Mouse (Mus musculus) ovary, postnatal 36 days (tissue): ENCODE data around the gene Hikeshi.

Source experiments
- DNase-seq: peaks from one replicate; pipeline ENCODE4 v3.0.0; 2022; ENCODE audit warnings: low spot score, mixed read lengths

The Hikeshi gene

DNA sequence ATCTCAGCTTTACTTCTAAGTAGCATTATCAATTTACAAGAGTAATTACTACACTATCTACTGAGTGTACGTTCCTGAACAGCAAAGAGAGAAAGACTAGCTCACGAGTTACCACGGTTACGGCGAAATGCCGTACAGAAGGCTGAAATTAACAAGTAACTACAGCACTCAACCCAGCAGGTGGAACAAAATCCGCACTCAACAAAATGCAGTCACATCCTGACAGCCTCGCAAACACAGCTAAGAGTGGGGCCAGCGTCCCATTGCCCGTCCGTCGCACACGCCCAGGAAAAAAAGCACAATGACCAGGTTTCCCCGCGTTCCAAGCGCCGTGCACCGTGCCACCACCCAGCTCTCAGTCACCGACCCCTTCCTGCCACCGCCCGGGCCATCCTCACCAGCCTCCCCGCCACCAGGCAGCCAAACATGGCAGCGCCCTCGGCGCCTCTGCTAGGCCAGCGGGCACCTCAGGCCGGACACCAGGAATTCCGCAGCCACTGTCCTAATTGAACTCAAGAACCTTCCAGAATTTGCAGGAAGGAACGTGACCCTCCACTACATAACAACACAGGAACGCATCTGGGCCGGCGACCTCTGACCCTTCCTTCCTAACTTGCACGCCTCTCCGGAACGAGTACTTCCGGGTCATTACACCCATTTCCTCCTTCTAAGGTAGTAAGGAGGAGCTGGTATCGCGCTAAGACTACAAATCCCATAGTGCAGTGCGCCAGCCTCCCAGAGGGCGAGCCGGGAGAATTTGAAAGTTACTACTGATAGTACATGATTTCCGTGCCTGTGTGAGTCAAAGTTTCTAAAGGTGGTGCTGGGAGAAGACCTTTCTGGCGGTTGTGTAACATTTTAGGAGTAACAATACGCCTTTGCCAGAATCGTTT is at the start of gene Hikeshi:
Gene Hikeshi (minus strand): TSS at position 634 of the 893 bp plus-strand sequence.
- peak; percentile 83 for DNase-seq

DNA sequence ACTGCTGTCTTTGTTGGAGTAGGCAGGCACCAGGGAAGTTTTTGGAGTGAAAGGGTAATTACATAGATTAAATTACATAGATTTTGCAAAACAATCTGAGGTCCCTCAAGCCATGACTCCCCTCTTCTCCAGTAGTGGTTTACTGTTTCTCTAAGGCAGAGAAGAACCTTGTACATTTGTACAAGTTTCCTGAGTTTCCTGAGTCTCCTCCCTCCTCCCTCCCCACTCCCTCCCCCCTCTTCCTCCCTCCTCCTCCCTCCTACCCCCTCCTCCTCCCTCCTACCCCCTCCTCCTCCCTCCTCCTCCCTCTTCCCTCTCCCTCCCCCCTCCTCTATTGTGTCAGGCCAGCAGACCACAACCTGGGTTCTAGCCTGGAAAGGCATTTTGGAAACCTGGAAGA is 43.4 kb upstream of the Hikeshi start:
- DNase-seq, result no peak

DNA sequence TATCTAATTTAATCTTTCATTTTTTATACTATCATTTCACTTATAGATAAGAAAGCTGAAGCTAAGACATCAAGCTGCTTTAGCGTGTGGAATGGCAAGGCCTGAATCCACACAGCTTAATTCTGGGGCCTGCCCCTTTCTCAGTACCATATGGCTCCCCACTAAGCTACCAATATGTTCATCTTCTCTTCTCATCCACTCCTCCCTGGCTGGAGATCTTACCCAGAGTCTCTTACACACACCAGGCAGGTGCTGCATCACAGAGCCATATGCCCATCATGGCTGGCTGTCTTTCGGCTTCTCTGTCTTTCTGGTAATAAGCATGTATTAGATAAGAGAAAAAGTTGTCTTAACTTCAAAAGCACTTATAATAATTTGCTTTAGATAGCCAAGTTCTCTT is 42.4 kb upstream of the Hikeshi start:
- DNase-seq, result no peak

DNA sequence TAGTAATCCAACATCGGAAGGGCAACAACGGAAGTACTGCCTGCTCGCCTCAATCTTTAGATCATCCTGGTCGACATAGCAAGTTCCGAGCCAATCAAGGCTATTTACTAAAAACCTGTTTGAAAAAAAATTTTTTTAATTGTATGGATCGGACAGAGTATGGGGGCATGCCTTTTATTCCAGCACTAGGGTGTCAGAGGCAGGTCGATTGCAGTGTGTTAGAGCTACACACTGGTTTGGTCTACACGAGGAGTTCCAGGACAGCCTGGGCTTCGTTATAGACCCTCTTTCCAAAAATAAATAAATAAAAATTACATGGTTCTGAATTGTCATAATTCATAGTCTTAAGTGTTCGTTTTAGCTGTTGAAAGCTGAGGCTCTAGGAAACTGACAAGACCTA is 40.6 kb upstream of the Hikeshi start:
- DNase-seq, result no peak

DNA sequence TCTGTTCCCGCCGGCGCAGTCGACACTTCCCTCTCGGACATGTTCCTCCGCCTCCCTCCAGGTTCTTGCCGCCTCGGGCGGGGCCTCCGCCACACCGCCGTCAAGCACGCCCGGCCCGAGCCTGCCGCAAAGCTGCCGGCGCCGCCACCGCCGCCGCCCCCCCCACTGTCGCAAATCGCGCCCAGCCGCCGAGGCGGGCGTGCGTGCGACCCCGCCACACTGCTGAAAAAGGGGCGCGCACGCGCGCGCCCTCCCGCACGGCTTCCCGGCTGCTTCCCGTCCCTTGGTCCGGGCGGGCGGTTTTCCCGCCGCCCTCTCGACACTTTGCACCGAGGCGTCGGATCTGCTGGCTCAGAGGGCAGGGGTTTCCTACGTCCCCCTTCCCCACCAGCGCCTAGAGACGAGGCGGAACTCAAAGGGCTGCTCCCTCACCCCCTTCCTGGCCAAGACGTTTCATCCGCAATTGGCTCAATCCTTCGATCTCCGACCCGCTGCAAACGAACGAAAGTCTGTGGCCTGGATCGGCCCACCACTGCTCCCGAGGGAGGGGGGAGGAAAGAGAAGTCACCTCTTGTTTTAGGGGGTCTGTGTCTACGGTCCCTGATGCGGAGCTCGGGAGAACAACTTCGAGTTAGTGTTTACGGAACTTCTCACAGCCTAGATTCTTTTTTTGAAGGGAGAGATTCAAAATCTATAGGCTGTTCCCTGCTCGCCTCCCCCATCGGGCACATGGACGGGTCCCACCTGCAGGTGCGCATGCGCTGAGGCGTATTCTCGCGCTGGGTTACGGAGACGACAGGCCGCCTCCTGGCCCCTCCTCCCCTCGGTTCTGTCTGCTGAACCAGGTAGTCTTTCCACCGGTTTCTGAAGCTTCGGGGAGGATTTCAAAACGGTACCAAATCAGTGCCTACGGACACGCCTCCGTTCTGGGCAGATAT is 39.8 kb upstream of the Hikeshi start, which contains the start of gene Eed:
Gene Eed (minus strand): TSS at position 499 of the 938 bp plus-strand sequence.
- DNase-seq, result peak; percentile 96

DNA sequence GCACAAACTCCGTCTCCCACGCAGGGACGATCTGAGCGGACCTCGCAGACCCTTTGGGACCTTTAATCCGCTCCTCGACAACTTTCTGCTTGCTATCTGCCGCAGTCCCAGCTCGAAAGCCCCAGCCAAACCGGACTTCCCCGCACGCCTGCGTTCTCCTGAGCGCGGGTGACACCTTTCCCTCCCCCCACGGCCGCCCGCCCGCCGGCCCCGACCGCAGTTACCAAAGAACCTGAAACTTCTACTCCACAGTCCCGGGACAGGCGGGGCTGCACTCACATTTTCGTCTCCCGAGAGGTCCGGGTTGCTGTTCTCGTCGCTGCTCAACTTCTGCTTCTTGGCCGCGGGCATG is 39.1 kb upstream of the Hikeshi start:
- no peak for DNase-seq

DNA sequence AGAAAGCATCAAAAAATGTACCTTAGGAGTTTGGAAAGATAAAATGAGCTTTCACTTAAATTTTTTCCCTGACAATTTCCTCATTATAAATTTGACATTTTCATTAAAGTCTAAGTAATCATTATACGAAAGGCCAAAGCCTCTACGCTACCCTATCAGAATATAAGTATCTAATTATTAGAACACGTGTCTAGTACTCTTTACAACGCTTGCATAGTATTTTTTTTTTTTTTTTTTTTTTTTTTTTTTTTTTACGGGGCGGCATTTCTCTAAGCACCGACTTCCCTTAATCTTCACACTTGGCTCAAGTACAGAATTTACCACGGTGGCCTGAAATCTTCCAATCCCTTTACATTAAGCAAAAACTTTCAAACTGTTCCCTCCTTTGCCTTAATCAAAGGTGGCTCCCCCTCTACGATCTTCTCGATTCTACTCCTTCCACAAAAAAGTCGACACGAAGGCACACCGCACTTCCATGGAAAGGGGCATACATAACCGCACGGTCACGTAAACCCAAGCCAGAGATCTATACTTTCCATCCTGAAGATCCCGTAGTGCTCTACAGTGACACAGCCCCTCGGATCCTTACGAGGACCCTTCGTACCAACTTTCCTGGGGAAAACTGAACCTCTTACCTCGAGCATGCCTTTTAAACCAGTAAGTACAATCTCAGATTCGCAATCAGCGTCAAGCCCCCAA is 38.6 kb upstream of the Hikeshi start:
- DNase-seq, result no peak

DNA sequence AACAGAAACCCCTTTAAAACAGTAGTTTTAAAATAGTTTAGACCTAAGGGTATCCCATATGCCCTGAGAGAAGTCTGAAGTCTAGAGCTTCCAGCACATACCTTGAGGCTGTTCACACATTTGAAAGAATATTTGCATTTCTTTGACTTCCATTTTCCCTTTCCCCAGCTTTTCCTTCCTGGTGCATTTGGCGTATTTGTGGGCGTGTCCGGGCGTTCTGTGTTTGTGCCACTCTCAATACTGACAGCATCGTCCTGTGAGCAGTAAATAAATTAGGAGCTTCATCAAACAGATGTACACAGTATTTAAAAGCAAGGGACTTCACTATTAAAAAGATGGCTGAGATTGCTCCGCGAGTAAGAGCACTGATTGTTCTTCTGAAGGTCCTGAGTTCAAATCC is 35.8 kb upstream of the Hikeshi start:
- no peak for DNase-seq

DNA sequence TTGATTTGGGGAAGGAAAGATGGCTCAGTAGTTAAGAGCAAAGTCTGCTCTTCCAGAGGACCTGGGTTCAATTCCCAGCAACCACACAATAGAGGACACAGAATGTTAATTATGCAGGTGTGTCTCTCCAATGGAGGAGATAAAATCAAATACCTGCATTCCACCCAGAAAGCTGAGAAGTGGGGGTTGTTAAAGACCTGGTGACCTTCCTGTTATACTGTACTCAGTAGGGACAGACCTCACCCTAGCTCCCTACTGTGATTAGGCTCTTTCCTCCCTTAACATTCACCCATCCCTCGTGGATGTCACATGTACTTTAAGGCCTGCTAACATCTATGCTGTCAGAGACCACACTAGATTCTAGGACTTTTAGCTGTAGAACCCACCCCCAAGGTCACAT is 34.6 kb upstream of the Hikeshi start:
- DNase-seq, result no peak

DNA sequence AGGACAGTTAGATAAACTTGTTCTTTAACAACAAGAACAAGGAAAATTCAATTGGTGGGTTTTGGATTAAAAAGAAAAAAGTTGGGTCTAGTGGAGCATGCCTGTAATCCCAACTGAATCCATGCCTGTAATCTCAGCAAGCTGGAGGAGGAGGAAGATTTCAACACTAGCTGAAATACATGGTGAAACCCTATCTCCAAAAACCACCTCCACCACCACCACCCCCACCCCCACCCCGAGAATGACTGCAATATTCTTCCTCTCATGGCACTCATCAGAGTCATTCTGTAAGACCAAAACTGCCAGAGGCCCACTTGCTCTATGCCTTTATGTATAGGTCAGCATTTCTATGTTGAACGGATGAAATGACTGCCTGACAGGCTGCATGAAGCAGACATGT is 26.2 kb upstream of the Hikeshi start:
- DNase-seq, result no peak

DNA sequence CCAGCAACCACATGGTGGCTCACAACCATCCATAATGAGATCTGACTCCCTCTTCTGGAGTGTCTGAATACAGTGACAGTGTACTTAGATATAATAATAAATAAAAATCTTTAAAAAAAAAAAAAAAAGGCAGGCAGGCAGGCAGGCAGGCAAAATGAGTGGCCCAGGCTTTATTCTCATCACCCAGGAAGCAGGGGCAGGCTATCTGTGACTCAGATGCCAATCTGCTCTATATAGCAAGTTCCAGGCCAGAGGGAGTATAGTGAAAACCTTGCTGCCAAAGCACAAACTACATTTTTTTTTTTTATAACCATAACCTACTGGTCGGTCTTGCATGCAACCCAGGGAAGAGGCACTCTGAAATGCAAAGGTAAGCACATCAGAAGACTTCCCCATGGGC is 25.8 kb upstream of the Hikeshi start:
- DNase-seq, result no peak

DNA sequence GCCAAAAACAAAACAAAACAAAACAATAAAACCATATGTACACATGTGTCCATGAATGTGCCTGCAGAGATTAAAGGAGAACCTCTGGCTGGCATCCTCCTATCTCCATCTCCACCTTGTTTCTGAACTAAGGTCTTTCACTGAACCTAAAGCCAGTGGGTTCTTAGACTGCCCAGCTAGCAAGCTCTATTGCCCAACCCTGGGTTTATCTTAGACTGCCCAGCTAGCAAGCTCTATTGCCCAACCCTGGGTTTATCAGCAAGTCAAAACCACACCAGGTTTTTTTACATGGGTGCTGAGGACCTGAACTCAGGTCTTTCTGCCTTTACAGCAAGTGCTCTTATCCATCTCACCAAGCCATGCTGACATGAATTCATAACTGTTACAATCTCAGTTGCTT is 22.1 kb upstream of the Hikeshi start:
- no peak for DNase-seq

DNA sequence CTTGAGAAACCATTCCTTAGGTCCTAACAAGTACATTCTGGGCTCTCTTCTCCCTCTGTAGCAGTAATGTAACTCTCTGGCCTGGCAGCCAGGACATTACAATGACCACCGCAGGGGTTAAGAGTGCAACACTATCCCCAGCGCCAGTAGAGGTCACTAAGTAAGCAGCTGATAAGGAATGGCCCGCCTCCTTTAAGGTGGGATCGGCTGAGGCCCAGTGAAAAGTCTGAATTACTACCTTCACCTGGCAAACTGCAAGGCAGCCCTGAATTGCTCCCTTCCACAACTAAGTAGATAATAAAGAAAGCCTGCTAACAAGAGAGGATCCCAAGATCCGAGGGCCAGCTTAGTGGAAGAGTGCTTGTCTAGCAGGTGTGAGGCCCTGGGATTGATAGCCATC is 16.3 kb upstream of the Hikeshi start:
- DNase-seq, result no peak

DNA sequence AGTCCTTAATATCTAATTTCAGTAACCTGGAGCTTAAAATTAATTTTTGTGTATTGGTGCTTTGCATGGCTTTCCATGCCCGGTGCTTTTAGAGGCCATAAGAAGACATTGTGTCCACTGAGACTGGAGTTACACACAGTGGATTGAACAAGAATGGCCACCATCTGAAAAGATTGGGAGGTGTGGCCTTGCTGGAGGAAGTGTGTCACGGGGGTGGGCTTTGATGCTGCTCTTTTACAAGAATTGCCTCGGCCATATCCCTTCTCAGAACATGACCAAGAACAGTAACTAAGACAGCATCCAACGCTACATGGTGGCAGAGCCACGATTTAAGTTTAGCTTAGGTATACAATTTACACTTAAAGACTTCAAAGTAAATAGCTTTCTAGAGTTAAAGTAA is 13.3 kb upstream of the Hikeshi start:
- DNase-seq, result no peak

DNA sequence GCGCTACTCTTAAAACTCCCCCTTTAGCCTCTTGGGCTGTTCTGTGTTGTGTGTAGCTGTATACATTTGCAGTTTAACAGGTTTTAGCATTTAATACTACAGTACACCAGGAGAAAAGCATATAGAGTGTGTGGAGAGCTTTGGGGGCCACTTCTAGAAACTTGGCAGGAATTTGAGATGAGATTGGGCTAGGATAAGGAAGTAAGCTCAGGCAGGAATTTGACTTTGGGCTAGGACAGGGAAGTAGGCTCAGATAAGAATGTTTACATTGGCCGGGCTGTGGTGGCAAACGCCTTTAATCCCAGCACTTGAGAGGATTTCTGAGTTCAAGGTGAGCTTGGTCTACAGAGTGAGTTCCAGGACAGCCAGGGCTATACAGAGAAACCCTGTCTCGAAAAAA is 8.4 kb upstream of the Hikeshi start:
- no peak for DNase-seq

DNA sequence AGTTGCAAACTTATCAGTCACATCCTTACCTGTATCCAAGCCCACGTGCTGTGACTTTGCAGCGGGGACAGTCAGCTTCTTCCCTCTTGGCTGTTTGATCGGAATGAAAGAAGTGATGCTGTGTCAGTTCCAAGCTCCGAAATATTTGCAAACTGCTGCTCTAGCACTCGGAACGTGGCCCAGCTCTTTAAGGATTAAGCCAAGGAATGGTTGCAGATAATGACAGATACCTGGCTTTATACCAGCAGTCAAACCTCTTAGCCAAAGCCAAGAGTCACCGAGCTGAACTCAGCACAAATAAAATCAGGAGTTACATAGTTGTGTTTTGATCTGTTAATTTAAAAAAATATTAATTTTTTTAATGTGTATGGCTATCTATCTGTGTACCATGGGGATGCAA is 7.0 kb upstream of the Hikeshi start:
- no peak for DNase-seq

DNA sequence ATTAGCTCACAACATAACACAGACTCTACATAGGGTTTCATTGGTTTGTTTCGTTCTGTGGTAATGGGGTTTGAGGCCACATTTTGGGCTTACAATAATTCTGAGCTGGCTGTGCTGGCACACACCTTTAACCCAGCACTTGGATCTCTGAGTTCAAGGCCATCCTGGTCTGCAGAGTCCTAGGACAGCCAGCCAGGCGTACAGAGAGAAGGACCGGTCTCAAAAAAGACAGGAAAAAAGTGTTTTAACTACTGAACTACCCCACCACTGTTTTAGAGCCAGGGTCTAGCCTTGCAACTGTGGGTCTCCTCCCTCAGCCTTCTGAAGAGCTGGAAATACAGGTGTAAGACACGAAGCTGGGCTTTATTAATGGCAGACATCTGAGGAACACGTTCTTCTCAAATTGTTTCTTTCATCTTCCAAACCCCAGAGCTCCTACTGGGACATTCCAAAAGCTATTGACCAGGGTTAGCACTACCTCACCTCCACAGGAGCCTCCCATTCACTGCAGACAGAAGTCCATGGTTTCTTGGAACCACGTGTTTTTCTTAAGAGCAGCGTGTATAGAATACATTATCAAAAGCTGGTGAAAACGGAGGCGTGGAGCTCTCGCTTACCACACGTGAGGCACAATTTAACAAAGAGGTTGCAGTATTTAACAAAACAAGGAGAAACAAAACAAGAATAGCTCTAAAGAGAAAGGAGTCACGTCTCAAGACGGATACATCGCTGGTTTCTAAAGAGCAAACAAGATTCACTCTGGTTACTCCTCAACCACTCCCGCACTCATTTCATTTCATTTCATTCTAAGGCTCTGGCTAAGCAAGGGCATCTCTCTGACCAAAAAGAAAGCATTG is 1.3 kb downstream of the Hikeshi start:
- DNase-seq, result no peak

DNA sequence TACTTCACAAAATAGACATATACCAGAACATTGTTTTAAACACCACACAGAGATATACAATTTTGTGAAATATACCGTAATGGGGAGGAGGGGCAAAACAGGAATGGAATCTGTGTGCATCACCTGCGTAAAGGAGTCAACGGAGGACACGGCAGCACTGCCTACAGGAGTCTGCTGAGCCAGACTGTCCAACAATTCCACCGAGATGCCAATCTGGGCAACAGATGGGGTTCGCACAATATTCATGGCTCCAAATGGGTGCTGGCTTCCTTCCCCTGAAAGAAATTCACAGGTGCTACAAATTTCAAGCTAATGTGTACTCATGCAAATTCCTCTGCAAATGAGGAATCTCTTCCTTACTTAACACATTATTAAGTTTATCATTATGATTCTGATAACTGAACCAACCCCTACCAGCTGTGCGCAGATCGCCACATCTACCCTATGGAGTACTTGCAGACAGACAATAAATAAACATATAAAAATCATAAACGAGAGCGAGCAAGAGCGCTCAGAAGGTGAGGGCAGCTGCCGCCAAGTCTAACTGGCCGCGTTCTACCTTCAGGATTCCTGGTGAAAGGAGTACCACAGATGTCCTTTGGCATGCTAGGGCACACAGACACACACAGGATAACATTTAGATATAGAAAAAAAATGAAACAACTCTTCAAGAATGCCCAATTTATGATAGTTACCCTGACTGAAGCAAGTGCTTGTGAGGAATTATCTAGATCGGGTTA is 17.4 kb downstream of the Hikeshi start:
- no peak for DNase-seq

DNA sequence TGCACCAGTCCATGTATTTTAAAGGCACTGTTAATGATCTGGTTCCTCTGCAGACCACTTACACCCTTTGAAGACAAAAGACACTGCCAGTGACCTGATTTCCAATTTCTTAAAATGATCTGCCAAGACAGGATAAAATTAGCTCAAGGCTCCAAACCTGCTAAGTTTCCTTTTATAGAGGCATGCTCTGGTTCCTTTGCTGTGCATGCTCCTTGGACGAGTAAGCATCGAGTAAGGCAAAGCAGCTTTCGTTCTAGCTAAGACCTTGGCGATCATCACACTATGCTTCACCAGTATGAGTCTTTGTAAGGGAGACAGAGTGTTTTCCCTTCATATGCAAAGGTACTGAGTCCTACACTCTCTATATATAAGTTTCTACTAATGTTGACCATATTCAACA is 23.2 kb downstream of the Hikeshi start:
- DNase-seq, result no peak

DNA sequence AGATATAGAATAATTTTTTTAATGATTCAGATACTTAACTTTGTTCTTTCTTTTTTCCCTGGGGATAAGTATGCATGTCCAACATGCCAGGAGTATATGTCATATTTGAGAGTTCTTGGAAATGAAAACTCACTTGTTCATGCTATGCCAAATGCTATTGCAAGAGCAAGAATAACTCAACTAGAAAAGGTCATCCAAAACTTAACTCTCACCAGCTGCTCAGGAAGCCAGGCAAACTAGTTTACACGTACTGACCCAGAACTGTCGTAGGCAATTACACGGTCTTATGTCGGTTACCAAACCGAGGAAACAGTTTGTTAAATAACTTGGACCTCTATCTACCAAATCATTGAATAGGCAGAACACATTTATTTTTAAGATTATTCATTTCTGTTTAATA is 24.3 kb downstream of the Hikeshi start:
- DNase-seq, result no peak
